Mouse (Mus musculus): ENCODE measurements at regions not wholly inside any gene's neighbourhood (a gene's known extent, or its start where the extent isn't known, plus 50 kb on each side); places are given as distances from the start of the nearest gene placed in this dataset.

- no peak for DNase-seq
These were observed 630.8 kb downstream of the Lmo4 start for GRCm38 (mm10) chr3:143574035-143574864.

- no peak for DNase-seq
These were observed 635.1 kb downstream of the Lmo4 start for GRCm38 (mm10) chr3:143569930-143570329.

- DNase-seq: no peak
These were observed 640.0 kb downstream of the Lmo4 start for GRCm38 (mm10) chr3:143565067-143565466.

GRCm38 (mm10) chr3:143542811-143543210 lies 661.0 kb upstream of the Pkn2 start:
- no peak for DNase-seq

GRCm38 (mm10) chr3:143527982-143528381 lies 646.2 kb upstream of the Pkn2 start:
- DNase-seq: no peak

- DNase-seq: no peak
These were observed 645.5 kb upstream of the Pkn2 start for GRCm38 (mm10) chr3:143527274-143527673.

GRCm38 (mm10) chr3:143512517-143513249 lies 630.9 kb upstream of the Pkn2 start:
- no peak for DNase-seq

- DNase-seq: no peak
These were observed 627.7 kb upstream of the Pkn2 start for GRCm38 (mm10) chr3:143509531-143509930.

GRCm38 (mm10) chr3:143508280-143508679 lies 626.5 kb upstream of the Pkn2 start:
- peak; percentile 44 for DNase-seq

- DNase-seq: no peak
These were observed 619.2 kb upstream of the Pkn2 start for GRCm38 (mm10) chr3:143501017-143501416.

GRCm38 (mm10) chr3:143495389-143495788 lies 613.6 kb upstream of the Pkn2 start:
- no peak for DNase-seq

GRCm38 (mm10) chr3:143477916-143478610 lies 596.3 kb upstream of the Pkn2 start:
- no peak for DNase-seq

- no peak for DNase-seq
These were observed 593.7 kb upstream of the Pkn2 start for GRCm38 (mm10) chr3:143475461-143475860.

- DNase-seq: no peak
These were observed 565.4 kb upstream of the Pkn2 start for GRCm38 (mm10) chr3:143447005-143447709.

GRCm38 (mm10) chr3:143417401-143417800 lies 535.6 kb upstream of the Pkn2 start:
- no peak for DNase-seq

GRCm38 (mm10) chr3:143411655-143412054 lies 529.9 kb upstream of the Pkn2 start:
- DNase-seq: no peak

- DNase-seq: no peak
These were observed 517.2 kb upstream of the Pkn2 start for GRCm38 (mm10) chr3:143398966-143399365.

GRCm38 (mm10) chr3:143384357-143384756 lies 502.6 kb upstream of the Pkn2 start:
- no peak for DNase-seq

- DNase-seq: peak; percentile 69
These were observed 497.4 kb upstream of the Pkn2 start for GRCm38 (mm10) chr3:143379193-143379592.

- no peak for DNase-seq
These were observed 495.6 kb upstream of the Pkn2 start for GRCm38 (mm10) chr3:143377446-143377845.

- no peak for DNase-seq
These were observed 493.8 kb upstream of the Pkn2 start for GRCm38 (mm10) chr3:143375527-143376061.

GRCm38 (mm10) chr3:143373501-143373900 lies 491.7 kb upstream of the Pkn2 start:
- no peak for DNase-seq

GRCm38 (mm10) chr3:143369002-143369401 lies 487.2 kb upstream of the Pkn2 start:
- no peak for DNase-seq
